Mouse (Mus musculus) heart, embryonic 14.5 days (tissue): ENCODE measurements around the gene Cd44. TPM values are rescaled to one million over a fixed set of nuclear protein-coding genes. Genes with fewer than 3 reads are reported as not detected.

Experiments used
- ATAC-seq: fragments of 200-750 bp; cut with Nextera tagmentation; 2 replicates; pipeline ENCODE4 v1.8.0; 2017; ENCODE audit warnings: low read depth, moderate TSS enrichment; ENCODE audit not compliant: insufficient number of reproducible peaks, insufficient read depth, low FRiP score
- H3K27ac ChIP-seq, 2 experiments: fragments of 200-500 bp in 1 of 2; fragments of 300-500 bp in 1 of 2; sonication (generic) in 1 of 2; replicated peaks in 1 of 2; 2 replicates each; pipeline ENCODE4 v1.5.1; 2012 to 2014; ENCODE audit warnings: low read depth in 2 of 2, low read length in 2 of 2, control low read depth in 1 of 2, mild to moderate bottlenecking in 1 of 2, mixed read lengths in 1 of 2; ENCODE audit not compliant: control insufficient read depth in 1 of 2, insufficient read depth in 1 of 2
- H3K27me3 ChIP-seq: fragments of 300-500 bp; sonication (generic); 2 replicates; pipeline ENCODE4 v1.6.1; 2014; ENCODE audit warnings: mild to moderate bottlenecking, low read length, control low read depth; ENCODE audit not compliant: control insufficient read depth, insufficient read depth
- H3K36me3 ChIP-seq: fragments of 300-500 bp; sonication (generic); 2 replicates; pipeline ENCODE4 v1.6.1; 2014; ENCODE audit warnings: mild to moderate bottlenecking, control low read depth, low read length, mixed read lengths; ENCODE audit not compliant: control insufficient read depth, insufficient read depth
- H3K4me1 ChIP-seq, 2 experiments: fragments of 200-500 bp in 1 of 2; fragments of 300-500 bp in 1 of 2; sonication (generic) in 1 of 2; 2 replicates each; pipeline ENCODE4 v1.6.1; 2012 to 2014; ENCODE audit warnings: low read length in 2 of 2, control low read depth in 1 of 2, mixed read lengths in 1 of 2; ENCODE audit not compliant: control insufficient read depth in 2 of 2, insufficient read depth in 2 of 2
- H3K4me2 ChIP-seq: fragments of 300-500 bp; sonication (generic); 2 replicates; pipeline ENCODE4 v1.6.1; 2014; ENCODE audit warnings: mild to moderate bottlenecking, low read length
- H3K4me3 ChIP-seq, 2 experiments: fragments of 200-500 bp in 1 of 2; fragments of 300-500 bp in 1 of 2; sonication (generic) in 1 of 2; 2 replicates each; pipeline ENCODE4 v1.5.1; 2012 to 2014; ENCODE audit warnings: low read length in 2 of 2, mild to moderate bottlenecking in 2 of 2, control low read depth in 1 of 2, low read depth in 1 of 2, moderate library complexity in 1 of 2; ENCODE audit not compliant: control insufficient read depth in 1 of 2, insufficient read depth in 1 of 2
- H3K9ac ChIP-seq: fragments of 300-500 bp; sonication (generic); 2 replicates; pipeline ENCODE4 v1.6.1; 2014; ENCODE audit warnings: mild to moderate bottlenecking, low read length
- H3K9me3 ChIP-seq: fragments of 300-500 bp; sonication (generic); 2 replicates; pipeline ENCODE4 v1.6.1; 2016; ENCODE audit warnings: low read length, control low read depth; ENCODE audit not compliant: control insufficient read depth
- WGBS: fragments of 180-500 bp; shearing (Covaris S2); extraction: QIAGEN DNeasy Blood & Tissue Kit; methylation state at CpG from one replicate; pipeline ENCODE4 v1.1.7; 2014; 5-methylcytosine and 5-hydroxymethylcytosine counted together
- polyA plus RNA-seq: library from polyadenylated mRNA; unstranded; fragments of >200 nt; fragmentation: Nextera tagmentation; extraction: Ambion mirVana; gene quantifications from 2 replicates; pipeline ENCODE4 v1.2.1, GENCODE M21; 2014

The Cd44 gene
- polyA plus RNA-seq, 1 experiment from 2014 or later, result 22.9 TPM

DNA sequence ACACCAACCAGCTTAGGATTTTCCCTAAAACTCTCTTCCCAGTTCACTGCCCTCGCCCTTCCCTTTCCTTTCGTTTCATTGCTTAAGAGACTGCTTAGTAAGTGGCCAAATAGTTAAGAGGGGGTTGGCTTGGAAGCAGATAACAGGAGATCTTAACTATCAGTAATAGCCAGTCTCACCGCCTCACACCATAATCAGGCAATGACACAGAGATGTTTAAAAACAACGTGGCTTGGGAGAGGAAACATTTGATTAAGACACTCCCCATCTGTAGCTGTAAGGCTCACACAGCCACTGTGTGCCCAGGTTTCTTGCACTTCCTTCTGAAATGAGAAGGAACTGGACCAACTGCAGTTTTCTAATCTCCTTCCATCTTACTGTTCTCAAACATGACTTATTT lies 115.8 kb downstream of the Cd44 start:
- no peak overlapping the region for H3K27ac ChIP-seq
- H3K4me1 ChIP-seq, result no peaks in the 10 kb centered on the region
- no peak overlapping the region for H3K4me3 ChIP-seq
- no peak for ATAC-seq
- no peaks in the 10 kb centered on the region for H3K27me3 ChIP-seq
- no peak overlapping the region for H3K4me2 ChIP-seq
- no peaks in the 10 kb centered on the region for H3K36me3 ChIP-seq
- no peaks in the 10 kb centered on the region for H3K9me3 ChIP-seq
- no peak overlapping the region for H3K9ac ChIP-seq
- 30% methylated on average over 4 of the region's 4 CpGs for WGBS

DNA sequence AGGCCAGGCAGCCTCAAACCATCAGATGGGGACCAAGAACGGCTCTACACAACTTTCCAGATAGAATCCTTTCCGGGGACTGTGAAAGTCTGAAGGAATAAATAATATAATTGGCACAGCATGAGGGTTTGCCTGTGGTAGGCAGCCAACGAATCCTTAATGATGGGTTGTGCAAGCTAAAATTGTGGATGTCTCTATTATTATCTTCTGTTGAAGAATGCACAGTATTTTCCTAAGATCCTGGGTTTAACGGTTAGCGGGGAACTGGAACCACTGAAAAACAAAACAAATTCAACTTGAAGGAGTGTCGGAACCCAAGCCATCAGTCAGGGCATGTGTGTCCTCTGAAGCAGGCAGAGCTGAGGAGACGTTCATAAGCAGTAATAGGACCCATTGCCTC lies 118.7 kb downstream of the Cd44 start:
- no peaks in the 10 kb centered on the region for H3K4me1 ChIP-seq
- ATAC-seq, result no peak
- no peak overlapping the region for H3K9ac ChIP-seq
- no peak overlapping the region for H3K4me2 ChIP-seq
- no peaks in the 10 kb centered on the region for H3K36me3 ChIP-seq
- 80% methylated on average over 7 of the region's 7 CpGs for WGBS
- no peak overlapping the region for H3K27ac ChIP-seq
- no peak overlapping the region for H3K4me3 ChIP-seq
- H3K9me3 ChIP-seq, result no peaks in the 10 kb centered on the region
- no peaks in the 10 kb centered on the region for H3K27me3 ChIP-seq

DNA sequence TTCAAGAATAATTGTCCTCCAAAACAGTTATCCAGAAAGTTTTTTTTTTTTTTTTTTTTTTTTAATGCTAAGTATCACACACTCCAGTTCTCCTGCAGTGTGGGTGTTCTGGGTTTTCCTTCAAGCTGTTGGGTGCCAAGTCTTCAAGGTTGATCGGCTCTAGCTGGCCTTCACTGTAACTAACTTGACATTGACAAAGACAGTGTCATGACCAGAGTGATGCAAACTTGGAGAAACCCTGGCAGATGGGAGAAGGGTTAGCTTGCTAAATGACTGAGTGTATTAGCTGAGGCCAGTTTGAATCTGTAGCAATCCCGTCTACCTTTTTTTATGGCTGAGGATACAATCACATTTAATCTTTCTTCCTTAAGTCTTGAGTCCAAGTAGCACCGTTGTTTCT lies 123.3 kb downstream of the Cd44 start:
- H3K27ac ChIP-seq, result no peak overlapping the region

DNA sequence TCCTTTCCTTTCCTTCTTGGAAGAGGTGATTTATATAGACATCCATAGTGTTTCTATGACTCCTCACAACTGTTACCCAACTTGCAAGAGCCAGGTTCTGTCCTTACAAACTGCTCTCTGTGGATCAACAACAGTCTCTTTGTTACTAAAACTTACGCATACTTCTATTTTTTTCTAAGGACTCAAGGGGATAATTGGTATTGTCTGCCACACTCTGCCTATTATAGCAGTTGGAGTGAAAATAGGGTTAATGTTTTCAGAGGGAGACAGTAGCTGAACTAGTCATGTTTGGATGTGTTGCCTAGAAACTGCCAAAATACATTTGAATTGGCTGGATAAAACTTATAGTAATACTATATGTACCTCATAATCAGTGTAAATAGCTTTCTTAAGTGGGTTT lies 125.9 kb downstream of the Cd44 start:
- Histone ChIP-seq H3K36me3 (no peaks in the 10 kb centered on the region), H3K9ac (no peak overlapping the region), H3K27me3 (no peaks in the 10 kb centered on the region), H3K4me1 (no peaks in the 10 kb centered on the region), H3K27ac (no peak overlapping the region), H3K4me3 (no peak overlapping the region), H3K4me2 (no peak overlapping the region), H3K9me3 (no peaks in the 10 kb centered on the region)
- ATAC-seq, result no peak
- WGBS, result 88% methylated on average over 1 of the region's 1 CpGs

More for the DNA sequence above, 123.3 kb downstream of the Cd44 start:
- no peaks in the 10 kb centered on the region for H3K9me3 ChIP-seq
- no peak overlapping the region for H3K4me3 ChIP-seq
- H3K9ac ChIP-seq, result no peak overlapping the region
- H3K27me3 ChIP-seq, result no peaks in the 10 kb centered on the region
- H3K4me2 ChIP-seq, result no peak overlapping the region
- no peak for ATAC-seq
- H3K36me3 ChIP-seq, result no peaks in the 10 kb centered on the region
- 84% methylated on average over 3 of the region's 3 CpGs for WGBS
- H3K4me1 ChIP-seq, result no peaks in the 10 kb centered on the region

DNA sequence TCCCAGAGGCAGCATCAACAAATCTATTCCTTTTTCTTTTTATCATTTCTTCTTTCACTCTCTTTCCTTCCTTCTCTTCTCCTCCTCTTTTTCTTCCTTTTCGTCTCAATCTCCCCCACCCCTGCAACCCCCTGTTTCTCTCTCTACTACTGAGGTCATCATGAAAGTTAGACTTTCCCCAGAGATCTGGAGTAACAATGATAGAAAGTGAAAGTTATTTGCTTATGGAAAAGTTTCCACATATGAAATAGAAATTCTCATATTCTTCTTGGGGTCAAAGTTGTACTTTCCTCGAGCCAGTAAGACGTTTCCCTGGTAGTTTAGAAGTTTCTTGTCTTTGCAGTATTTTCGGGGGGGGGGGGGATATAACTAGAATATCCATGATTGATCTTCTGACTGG lies 126.8 kb downstream of the Cd44 start:
- Histone ChIP-seq H3K4me1 (no peaks in the 10 kb centered on the region), H3K27ac (no peak overlapping the region), H3K27me3 (no peaks in the 10 kb centered on the region), H3K9me3 (no peaks in the 10 kb centered on the region), H3K4me3 (no peak overlapping the region), H3K36me3 (no peaks in the 10 kb centered on the region), H3K9ac (no peak overlapping the region), H3K4me2 (no peak overlapping the region)
- ATAC-seq, result no peak
- 77% methylated on average over 4 of the region's 4 CpGs for WGBS

DNA sequence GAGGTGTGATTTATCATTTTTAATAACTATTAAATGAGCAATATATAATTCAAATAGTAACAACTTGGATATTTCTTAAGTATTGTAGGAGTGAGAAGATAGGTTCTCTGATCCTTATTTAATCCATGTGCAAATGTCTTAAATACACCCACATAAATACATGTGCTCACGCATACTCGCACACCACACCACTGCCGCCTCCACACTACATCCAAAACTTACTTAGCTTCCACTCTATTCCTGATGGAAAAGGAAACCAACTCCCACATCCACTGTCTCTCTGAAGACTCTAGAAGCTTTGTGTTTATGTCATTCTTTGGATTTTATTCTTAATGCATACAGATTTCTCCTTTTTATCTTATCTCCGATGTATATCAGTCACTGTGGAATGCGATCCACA lies 129.2 kb downstream of the Cd44 start:
- Histone ChIP-seq H3K9me3 (no peaks in the 10 kb centered on the region), H3K4me3 (no peak overlapping the region), H3K4me2 (no peak overlapping the region), H3K4me1 (0 out of 4 replicates have a peak, but pooled peaks cover 0 to 4% of the 10 kb centered on the region in 2 experiments), H3K9ac (no peak overlapping the region), H3K36me3 (no peaks in the 10 kb centered on the region), H3K27ac (no peak overlapping the region), H3K27me3 (no peaks in the 10 kb centered on the region)
- ATAC-seq, result no peak
- WGBS, result 90% methylated on average over 5 of the region's 5 CpGs

DNA sequence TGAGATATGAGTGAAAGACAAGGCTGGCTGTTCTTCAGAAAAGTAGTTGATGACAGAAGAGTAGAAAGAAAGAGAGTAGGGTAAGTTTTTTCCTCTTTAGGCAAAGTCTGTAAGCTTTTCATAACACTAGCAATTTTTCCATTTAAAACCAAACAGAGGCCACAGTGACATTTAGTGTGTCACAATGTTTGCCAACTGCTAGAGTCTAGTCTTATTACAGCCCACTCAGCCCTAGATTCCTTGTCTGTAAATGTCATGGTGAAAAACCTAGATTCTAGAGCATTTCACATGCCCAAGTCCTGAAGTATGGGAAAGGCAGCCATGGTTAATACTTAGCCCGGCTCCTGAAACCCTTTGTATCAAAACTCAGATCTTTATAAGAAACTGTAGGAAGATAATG lies 130.2 kb downstream of the Cd44 start:
- no peak overlapping the region for H3K27ac ChIP-seq
- H3K27me3 ChIP-seq, result no peaks in the 10 kb centered on the region
- 84% methylated on average over 1 of the region's 1 CpGs for WGBS
- H3K36me3 ChIP-seq, result no peaks in the 10 kb centered on the region
- no peak for ATAC-seq
- H3K4me3 ChIP-seq, result no peak overlapping the region
- no peak overlapping the region for H3K9ac ChIP-seq
- H3K9me3 ChIP-seq, result no peaks in the 10 kb centered on the region
- 0 out of 4 replicates have a peak, but pooled peaks cover 0 to 4% of the 10 kb centered on the region in 2 experiments for H3K4me1 ChIP-seq
- H3K4me2 ChIP-seq, result no peak overlapping the region

DNA sequence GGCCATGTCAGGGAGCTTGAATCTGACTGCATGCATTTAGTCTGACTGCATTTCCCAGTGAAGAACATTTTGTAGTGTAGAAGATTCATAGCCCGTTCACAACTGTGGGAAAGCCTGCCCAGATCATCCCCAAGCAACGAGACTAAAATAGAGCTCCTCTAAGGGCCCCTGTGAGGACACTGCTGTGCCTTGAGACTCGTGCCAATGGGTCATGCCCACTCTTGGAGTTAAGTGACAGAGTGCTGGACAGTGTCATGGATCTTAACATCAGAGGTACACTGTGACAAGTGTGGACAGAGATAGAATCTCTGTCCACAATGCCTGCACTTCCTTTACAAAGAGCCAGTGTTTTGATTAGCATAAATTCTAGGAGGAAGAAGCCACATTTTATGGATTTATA lies 133.2 kb downstream of the Cd44 start:
- H3K27ac ChIP-seq, result no peak overlapping the region
- H3K27me3 ChIP-seq, result no peaks in the 10 kb centered on the region
- H3K4me1 ChIP-seq, result 0 out of 4 replicates have a peak, but pooled peaks cover 0 to 4% of the 10 kb centered on the region in 2 experiments
- no peaks in the 10 kb centered on the region for H3K36me3 ChIP-seq
- WGBS, result 32% methylated on average over 3 of the region's 3 CpGs
- H3K4me2 ChIP-seq, result no peak overlapping the region
- no peak overlapping the region for H3K4me3 ChIP-seq
- no peak overlapping the region for H3K9ac ChIP-seq
- H3K9me3 ChIP-seq, result no peaks in the 10 kb centered on the region
- no peak for ATAC-seq
